Mouse (Mus musculus) induced T-regulatory cell, adult 2 months (primary cell): ENCODE results near the gene Lrba.

Source experiments
- DNase-seq: peaks from one replicate; pipeline ENCODE4 v3.0.0-alpha.2; 2012; ENCODE audit warnings: low read depth

Gene Lrba

DNA sequence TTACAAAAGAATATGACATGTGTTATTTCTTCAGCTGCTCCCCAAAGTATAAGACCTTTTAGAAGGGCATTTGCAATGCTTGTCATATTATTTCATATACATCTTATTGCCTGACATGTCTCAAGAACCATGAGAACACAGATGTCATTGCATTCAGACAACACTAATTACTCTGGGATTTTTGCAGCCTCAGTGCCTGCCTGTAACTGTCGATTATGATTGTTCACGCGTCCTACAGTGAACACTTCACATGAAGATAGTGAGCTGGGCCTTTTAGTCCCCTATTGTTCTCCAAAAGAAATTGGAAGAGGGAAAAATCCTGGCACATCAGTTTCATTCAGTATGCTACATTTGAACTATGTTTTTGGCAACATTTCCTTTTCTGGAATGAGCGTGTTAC, 335.2 kb downstream of the Lrba start:
- DNase-seq, result no peak

DNA sequence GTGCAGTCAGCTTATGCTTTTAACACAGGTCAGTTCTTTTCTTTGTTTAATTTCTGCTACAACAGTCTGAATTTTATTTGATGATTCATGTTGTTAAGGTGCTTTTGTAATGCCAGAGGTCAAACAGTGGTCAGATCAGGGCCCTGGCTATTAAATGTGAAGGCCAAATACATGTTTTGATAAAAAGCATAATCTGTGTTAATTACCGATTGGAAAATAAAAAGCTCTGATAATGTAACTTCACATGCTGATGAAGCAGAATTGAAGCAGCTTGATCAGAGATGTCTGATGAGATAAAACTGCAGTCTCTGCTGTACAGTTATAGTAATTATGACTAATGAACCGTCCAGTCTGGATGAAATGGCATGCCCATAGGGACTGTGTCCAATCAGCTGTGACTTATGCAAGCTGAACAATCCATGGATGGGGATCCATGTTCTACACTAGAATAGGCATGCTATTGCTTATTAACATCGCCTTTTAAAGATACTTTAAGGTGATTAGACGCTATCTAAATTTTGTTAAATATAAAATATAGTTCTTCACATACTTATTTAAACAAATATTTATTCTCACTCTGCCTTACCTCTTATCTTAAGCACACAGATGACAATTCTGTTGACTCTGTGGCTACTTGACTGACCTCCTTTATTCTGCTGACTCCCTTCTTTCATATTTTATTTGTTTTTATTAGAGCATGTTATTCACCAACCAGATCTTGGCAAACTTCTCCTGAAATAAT, 336.0 kb downstream of the Lrba start:
- no peak for DNase-seq

DNA sequence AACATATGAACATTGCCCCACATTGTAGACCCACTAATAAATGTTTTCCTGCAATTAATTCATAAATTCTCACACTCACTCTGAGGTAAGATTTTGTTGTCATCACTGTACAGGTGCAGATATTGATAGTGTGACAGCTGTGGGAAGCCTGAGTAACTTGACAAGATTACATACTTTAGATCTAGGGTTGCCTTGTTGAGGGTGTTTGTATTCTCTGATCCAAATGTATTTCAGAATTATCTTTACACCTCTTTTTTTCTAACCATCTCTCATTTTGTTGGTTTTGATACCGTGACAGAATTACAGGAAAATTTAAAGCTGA, 336.5 kb downstream of the Lrba start:
- no peak for DNase-seq

DNA sequence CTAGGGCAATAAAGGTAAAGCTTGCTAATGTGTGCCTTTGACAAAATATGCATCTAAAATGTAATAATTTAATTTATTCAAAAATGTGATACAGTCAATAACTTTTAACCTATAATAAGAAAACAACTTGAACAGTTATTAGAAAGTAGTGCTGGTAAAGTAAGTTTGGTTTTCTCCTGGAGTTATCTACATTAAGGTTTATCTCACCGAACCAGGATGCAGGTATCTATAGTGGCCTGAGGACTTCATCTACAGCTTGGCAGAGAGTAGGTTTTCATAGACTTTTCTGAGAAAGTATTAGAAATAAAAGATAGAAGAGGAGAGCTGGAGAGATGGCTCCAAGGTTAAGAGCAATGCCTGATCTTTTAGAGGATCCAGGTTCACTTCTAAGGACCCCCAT, 336.9 kb downstream of the Lrba start:
- DNase-seq, result no peak

DNA sequence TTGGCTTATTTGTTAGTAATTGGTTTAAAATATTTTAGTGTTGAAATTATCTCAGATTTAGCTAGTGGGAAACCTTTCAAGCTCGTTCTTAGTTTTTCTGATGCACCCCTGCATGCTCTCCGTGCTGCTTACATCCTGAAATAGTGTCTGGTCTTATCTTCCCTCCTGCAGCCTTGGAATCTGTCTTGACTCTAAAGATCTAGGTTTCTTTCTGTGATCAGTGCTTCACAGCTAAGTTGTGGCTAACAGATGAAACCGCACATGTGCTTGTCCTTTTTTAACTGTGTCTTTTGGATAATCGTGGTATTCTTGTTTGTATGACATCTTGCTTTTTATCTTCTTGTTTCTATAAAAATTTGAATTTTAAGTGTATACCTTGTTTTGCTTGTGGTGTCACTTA, 342.8 kb downstream of the Lrba start:
- DNase-seq, result no peak

DNA sequence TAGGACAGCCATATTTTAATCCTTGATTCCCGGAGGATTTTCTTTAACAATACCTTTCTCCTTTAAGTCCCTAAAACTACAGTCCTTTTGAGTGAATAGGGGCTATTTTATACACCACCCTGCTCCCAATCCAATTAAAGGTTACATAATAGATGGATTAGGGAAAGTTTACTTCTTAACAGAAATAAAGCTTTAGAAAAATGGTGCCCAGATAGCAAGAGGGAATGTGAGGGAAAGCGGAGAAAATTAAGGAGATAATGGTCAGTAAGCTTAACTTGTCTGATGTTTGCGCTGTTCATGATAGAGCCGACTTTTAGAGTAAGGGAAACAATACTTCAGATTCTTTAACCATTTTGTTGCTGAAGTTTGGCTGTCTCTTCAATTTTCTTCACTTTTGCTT, 347.0 kb downstream of the Lrba start:
- DNase-seq, result no peak

DNA sequence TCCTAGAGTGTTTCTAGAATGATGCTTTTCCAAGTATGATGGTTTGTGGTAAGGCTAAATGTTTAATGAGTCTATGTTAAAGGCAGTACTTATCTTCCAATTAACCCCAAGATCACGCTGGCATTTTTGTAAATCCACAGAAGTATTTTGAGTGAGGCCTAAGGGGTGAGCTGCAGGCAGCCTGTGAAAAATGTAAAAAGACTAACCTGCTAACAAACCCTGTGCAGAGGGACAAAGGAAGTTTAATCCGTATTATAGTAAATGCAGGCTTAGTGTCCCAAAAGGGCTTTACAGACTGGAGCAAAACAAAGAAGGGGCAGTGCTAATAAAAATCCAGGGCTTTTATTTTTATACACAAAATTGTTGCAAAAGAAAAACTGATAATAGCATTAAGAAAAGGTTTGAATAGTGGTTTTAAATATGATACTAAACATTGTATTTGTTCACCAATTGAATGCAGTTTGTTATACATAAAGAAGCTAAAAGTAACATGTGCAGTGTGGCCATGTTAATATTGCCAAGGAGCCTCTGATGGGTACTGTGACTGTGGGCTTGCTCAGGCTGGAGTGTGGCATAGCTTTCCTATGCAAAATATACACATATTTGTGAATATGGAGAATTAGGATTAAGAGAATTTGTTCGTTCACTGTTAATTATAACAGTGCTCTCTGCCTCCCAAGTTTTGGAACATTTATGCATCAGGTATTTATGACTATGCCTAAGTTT, 348.2 kb downstream of the Lrba start:
- no peak for DNase-seq

DNA sequence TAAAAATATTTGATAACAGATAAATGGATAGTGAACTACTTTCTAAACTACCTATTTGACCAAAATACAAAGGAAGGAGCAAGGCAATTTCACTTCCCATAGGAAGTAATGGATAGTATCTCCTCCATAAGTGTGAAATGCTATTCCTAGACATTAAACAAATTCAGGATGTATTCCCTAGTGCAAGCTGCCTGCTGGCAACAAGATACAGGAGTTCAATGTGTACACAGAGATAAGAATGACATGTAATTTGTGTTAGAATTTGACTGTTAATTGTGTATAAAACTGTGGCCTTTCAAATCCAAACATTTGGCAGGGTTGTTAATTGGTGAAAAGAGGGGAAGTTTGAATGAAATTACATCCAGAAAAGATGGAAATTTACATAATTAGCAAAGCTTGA, 350.8 kb downstream of the Lrba start:
- no peak for DNase-seq

DNA sequence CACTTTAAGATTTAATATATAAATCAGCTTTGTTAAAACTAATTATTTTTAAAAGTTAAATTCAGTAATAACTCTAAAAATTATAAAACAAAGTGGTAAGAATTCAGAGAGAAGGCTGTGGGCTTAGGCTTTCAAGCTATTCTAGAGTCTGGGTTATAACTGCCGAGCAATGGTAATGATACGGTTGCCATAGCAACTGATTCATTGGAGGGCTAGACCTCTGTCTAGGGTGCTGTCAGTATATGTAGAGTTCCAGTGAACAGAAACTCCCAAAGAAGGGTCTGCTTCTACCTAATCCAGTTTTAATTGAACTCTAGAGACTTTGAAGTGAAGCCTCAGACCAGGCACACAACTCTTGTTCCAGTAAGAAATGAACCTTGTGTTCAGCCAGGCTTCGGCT, 377.8 kb downstream of the Lrba start:
- no peak for DNase-seq

DNA sequence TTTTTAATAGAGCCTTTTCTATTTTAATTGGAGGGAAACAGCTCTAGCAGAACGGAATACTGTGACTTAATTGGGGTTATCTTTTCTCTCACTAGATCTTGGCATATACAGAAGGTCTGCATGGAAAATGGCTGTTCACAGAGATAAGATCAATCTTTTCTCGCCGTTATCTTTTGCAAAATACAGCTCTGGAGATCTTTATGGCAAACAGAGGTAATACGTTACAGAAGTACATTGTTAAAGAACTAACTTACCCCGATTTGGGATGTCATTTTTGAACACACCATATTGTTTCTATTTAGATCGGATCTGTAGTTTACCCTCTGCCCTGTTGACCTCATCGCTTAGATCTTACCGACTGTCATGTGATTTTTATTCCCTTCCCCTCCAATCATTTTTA, 381.3 kb downstream of the Lrba start:
- no peak for DNase-seq

DNA sequence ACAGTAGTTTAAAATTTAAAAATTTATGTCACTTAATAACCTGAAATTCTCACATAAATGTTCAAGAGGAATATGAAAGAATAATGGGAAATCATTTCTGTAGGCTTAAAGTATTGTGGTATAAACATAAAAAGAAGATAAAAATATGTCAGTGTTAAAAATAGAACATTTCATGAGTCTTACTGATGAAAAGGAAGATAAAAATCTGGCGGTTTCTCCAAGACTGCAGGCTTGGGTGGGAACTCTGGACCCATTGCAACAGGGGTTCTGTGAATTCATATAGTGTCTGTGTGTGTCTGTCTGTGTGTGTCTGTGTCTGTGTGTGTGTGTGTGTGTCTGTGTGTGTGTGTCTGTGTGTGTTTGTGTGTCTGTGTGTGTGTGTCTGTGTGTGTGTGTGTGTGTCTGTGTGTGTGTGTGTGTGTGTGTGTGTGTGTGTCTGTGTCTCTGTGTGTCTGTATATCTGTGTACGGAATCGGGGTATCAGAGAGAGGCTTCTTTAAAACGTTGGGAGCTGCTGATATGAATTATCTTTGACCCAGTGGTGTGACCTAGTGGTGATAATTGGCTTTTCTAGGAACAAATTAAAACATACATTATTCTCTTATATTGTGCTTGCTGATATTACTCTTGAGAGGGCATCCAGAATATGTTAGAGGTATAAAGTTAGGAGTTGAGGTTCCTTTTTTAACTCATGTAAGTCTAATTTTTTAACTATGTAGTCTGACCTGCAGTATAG, 402.7 kb downstream of the Lrba start:
- DNase-seq, result no peak

DNA sequence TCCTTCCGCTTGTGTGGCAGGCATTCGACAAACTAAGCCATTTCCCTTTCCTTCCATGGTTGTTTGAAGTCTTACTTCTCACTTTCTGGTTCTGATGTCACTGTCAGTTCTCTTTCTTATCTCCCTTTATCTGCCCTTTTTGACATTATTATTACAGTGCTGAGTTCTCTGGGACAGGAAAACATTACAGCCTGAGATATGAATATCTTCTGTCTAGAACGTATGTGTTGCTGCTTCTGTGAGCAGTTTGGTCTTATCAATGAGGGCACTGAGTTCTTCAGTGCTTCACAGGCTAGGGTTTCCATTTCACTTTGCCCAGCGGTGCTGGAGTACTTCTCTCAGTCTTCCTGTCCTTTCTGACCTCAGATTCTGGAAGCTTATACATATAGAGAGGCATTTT, 404.9 kb downstream of the Lrba start:
- no peak for DNase-seq

DNA sequence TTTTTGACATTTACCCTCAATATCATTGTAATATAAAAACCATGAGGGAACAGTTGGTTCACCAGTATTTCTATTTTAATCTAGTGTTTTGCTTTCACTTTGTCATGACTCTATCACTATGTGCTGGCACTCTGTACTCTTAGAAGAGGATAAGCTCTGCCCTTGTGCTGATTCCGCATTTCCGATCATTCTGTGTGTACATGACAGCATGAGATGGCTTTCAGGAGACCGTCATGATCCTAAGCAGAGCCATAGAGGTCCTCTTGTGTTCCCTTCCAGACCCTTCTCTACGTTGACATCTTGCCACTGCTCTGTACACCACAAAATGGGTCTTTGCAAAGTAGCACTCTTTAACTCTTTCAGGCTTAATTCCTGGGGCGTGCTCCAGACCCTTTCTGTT, 411.0 kb downstream of the Lrba start:
- no peak for DNase-seq

DNA sequence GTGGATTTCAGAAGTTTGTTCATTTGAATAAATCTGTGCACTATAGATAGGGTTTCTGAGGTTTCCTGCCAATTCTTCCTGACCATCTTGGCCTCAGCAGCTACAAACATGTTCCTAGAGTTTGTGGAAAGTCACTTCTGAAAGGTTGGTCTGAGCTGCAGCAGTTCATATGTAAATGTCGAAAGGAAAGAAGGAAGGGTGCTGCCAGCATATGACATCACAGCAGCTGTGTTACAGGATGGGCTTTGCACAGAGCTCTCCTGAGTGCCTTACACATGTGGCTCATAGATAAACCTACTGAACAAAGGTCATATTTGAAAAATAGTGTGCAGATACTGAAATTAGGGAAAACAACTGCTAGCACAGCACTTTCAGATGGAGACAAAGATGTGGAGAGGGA, 411.5 kb downstream of the Lrba start:
- DNase-seq, result peak; percentile 26

DNA sequence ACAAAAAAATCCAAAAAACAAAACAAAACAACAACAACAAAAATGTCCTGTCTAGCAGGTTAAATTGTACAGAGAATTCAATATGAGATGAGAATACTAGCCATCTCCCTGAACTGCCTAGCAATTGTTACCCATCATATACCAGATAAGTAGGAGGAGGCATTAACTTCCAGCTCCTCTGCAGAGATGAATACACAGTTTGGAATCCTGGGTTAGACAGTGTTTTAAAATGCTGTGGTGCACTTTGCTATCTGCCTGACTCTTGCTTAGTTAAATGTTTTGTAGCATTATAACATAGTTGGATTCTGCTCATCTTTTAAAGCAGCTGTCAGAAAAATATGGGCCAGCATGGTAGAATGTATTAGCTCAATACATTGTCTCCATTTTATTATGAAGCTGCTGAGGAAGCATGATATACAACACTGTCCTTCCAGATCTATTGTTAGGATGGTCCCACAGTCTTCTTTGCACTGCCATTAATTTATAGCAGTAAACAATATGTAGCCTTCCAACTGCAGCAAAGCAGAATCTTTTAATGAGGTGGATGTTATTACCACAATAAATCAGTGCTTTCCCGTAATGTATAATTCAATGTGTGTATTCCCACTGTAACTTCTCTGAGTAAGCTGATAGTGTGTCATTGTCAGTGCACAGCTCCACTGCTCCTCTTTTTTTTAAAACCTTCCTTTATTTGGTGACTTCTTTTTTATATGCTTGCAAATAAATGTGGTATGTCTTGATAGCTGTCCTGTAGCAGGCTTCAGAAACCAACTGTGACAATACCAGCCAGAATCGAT, 414.3 kb downstream of the Lrba start:
- no peak for DNase-seq

DNA sequence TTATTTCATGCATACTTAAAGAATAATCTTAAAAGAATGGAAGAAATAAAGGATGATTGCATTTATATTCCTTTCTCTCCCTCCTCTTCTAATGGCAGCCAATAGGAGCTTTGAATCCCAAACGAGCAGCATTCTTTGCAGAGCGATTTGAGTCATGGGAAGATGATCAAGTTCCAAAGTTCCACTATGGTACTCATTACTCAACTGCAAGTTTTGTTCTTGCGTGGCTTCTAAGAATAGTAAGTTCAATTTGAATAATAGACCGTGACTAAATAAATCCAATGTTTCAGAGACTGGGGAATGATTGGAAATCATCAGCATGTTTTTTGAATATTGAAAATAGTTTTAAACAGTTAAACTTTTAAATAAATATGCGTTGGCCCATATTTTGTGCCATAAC, 416.9 kb downstream of the Lrba start:
- no peak for DNase-seq

DNA sequence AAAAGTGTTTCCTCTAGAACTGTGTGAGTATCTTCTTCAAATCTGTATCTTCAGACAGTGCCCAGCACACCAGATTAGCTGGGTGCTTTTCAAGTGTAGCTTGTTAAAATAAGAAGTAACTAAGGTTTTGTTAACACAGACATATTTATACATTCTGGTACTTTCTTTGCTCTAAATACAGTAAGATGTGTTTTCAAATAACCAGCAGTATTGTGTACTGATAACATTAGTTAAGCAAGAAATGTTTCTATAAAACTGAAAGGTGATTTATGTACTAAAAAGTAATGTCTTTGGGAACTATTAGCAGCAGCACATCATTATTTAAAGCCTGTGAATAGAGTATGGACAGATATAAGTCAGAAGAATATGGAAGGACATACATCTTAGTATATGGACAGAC, 417.3 kb downstream of the Lrba start:
- DNase-seq, result no peak

DNA sequence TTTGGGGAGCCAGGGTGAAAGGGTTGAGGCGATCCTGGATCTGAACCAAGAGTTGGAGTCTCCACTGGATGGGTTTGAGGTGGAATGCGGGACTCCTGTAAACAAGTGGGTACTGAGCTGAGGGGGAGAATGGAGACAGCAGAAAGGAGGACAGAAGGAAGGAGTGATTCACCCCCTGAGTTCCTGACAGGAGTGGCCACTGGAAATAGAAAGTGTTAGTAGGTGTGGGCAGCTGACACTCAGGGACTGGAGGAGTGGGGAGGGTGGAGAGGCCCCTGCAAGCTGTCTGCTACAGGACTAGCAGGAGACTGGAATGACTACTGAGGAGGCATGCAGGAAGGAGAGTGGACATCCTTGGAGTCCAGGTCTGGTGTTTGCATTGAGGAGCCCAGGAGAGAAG, 422.3 kb downstream of the Lrba start:
- DNase-seq, result no peak

DNA sequence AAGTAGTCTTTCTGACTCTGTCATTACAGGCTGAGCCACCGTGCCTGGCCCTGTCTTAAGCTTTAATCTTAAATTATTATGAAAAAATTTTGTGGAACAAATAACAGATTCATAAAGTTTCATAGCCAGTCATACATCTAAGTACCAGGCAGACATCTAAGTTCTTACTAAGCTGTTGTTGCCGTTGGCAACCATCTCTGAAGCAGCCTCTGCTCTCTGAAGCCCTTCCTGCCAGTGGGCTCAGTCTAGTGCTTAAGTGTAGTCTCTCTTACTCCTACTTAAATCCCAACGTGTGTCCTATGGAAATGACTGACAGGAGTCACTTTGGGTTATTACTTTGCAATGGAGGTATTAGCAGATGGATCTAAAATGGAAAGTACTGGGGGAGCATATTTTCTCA, 426.5 kb downstream of the Lrba start:
- no peak for DNase-seq

DNA sequence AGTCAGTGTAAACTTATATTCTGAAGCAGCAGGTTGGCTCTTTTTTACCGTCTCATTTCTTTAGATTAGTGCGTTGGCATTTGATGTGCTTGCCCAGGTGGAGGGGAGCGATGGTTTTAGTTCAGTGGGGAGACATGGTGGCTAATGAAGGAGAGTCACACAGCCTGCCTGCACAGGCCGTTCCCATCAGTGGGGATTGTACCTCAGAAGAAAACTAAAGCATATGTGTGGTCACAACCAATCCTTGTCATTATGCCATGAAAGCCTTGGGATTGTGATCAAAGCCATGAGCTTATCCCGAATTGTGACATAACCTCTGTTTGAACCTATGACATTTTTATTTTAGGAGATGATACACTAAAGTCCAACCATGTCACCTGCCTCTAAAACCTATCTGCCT, 434.8 kb downstream of the Lrba start:
- DNase-seq, result no peak

DNA sequence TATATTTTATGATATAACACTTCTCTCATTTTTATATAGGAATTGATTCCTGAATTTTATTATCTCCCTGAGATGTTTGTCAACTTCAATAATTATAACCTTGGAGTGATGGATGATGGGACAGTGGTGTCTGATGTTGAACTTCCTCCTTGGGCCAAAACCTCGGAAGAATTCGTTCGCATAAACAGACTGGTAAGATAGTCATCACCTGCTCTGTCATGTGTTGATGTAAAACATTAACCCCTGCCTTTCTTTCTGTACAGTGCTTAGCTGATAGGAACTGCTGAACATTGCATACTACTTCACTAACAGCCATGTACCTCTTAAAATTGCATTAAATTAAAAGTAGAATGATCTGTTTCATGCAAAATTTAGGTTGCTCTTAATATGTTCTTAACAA, 439.9 kb downstream of the Lrba start:
- no peak for DNase-seq

DNA sequence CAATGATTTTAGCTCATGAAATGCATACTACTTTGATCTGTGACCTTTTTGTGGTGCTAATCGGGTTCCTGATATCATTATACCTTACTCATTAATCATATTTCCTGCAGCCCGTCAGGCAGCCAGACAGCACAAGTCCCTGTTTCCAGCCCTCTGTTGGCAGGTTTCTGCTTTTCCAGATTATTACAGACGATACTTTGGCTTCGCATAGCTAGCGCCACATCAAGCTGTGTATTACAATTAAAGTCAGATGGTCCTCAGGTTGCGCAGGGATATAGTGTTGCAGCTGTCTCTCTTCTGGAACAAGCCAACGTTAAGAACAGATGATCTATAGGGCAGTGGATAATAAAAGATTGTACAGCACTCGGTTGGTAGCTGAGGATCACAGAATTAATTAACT, 443.7 kb downstream of the Lrba start:
- DNase-seq, result no peak
